Mouse (Mus musculus) limb, embryonic 12.5 days (tissue): ENCODE data around the gene Entpd1. TPM values are rescaled to one million over a fixed set of nuclear protein-coding genes. Genes with fewer than 3 reads are reported as not detected.
"Not testable (repeated sequence)": the region's sequence is repeated elsewhere in the genome, so short reads cannot be mapped to it uniquely, and the experiment has no call there.

ENCODE experiments used
- ATAC-seq: fragments of 200-750 bp; cut with Nextera tagmentation; 2 replicates; pipeline ENCODE4 v1.8.0; 2017; ENCODE audit warnings: low read depth, moderate TSS enrichment; ENCODE audit not compliant: insufficient number of reproducible peaks, insufficient read depth, low FRiP score, low TSS enrichment
- H3K27ac ChIP-seq: fragments of 300-500 bp; sonication (generic); 2 replicates; pipeline ENCODE4 v1.5.1; 2016; ENCODE audit warnings: mild to moderate bottlenecking, moderate library complexity
- H3K27me3 ChIP-seq: fragments of 300-500 bp; sonication (generic); 2 replicates; pipeline ENCODE4 v1.6.1; 2016; ENCODE audit warnings: mild to moderate bottlenecking, moderate library complexity
- H3K36me3 ChIP-seq: fragments of 300-500 bp; sonication (generic); 2 replicates; pipeline ENCODE4 v1.6.1; 2016; ENCODE audit warnings: mild to moderate bottlenecking, moderate library complexity
- H3K4me1 ChIP-seq: fragments of 300-500 bp; sonication (generic); replicated peaks from 2 replicates; pipeline ENCODE4 v1.6.1; 2016
- H3K4me2 ChIP-seq: fragments of 300-500 bp; sonication (generic); 2 replicates; pipeline ENCODE4 v1.6.1; 2016; ENCODE audit warnings: mild to moderate bottlenecking, moderate library complexity
- H3K4me3 ChIP-seq: fragments of 300-500 bp; sonication (generic); replicated peaks from 2 replicates; pipeline ENCODE4 v1.5.1; 2016; ENCODE audit warnings: mild to moderate bottlenecking
- H3K9ac ChIP-seq: fragments of 300-500 bp; sonication (generic); replicated peaks from 2 replicates; pipeline ENCODE4 v1.6.1; 2016; ENCODE audit warnings: mild to moderate bottlenecking, moderate library complexity
- H3K9me3 ChIP-seq: fragments of 300-500 bp; sonication (generic); 2 replicates; pipeline ENCODE4 v1.6.1; 2016; ENCODE audit warnings: mild to moderate bottlenecking, moderate library complexity
- WGBS: fragments of 180-500 bp; shearing (Covaris S2); methylation state at CpG from one replicate; pipeline ENCODE4 v1.1.7; 2016; 5-methylcytosine and 5-hydroxymethylcytosine counted together
- polyA plus RNA-seq: library from polyadenylated mRNA; unstranded; fragments of >200 nt; fragmentation: Nextera tagmentation; extraction: Ambion mirVana; gene quantifications from 2 replicates; pipeline ENCODE4 v1.2.1, GENCODE M21; 2016

Gene Entpd1
- polyA plus RNA-seq, 1 experiment from 2014 or later, result 6.5 TPM

DNA sequence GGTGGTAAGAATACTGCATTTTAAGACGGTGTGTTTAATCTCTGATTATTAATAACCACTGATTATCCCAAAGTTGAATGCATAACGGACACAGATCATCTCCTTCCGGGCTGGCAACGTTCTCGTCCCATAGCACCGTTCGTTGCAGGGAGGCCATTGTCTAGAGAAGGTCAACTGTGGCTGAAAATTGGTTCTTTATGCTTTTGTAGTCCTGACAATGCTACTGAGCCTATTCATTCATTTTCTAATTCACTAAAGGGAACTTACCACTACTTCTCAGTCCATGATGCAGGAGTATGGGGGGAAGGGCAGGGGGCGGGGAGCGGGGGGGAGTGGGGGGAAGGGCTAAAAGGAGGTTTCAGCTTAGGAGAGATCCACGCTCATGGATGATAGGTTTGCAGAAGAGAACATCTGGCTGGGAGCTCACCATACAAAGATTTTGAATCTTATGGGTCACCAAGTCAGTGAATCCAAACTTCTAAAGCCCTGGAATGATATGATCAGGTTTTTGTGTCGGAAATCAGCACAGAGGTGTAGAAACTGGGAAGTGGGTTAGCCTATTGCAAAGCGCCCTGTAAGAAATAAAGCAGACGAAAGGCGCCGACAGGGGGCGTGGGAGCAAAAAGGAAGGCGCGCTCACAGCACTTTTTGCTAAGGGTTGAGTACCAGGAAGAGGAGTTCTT is 23.2 kb upstream of the Entpd1 start:
- Histone ChIP-seq H3K4me2 (peak overlapping the region; percentile 73), H3K9me3 (0 out of 2 replicates have a peak, but pooled peaks cover 3% of the 10 kb centered on the region), H3K4me3 (peak overlapping the region; percentile 81), H3K4me1 (peaks cover 14% of the 10 kb centered on the region), H3K27ac (peak overlapping the region; percentile 67), H3K36me3 (peaks cover 3% of the 10 kb centered on the region; the same call in 1 of the 2 replicates), H3K9ac (peak overlapping the region; percentile 72), H3K27me3 (no peaks in the 10 kb centered on the region; the same call in 1 of the 2 replicates)
- under 1% methylated on average over 18 of the region's 18 CpGs for WGBS
- peak; percentile 48; the same call in 1 of the 2 replicates for ATAC-seq

DNA sequence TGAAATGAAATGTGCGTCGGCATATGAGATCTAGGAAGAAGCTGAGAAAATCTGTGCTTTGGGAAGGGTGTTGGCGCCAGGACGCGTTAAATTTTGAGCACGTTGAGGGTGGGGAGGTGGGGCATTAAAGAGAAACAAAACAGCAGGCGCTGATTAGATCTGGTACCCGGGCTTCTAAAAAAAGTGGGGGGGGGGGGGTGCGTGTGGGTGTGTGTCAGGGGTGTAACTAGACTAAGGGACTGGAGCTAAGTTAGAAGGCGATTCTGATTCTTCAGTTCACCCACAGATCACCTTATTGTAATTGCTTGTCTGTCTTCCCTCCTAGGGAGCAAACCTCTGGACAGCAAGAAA is 22.7 kb upstream of the Entpd1 start:
- H3K27me3 ChIP-seq, result no peaks in the 10 kb centered on the region; the same call in 1 of the 2 replicates
- under 1% methylated on average over 10 of the region's 10 CpGs for WGBS
- no peak; the same call in 1 of the 2 replicates for ATAC-seq

DNA sequence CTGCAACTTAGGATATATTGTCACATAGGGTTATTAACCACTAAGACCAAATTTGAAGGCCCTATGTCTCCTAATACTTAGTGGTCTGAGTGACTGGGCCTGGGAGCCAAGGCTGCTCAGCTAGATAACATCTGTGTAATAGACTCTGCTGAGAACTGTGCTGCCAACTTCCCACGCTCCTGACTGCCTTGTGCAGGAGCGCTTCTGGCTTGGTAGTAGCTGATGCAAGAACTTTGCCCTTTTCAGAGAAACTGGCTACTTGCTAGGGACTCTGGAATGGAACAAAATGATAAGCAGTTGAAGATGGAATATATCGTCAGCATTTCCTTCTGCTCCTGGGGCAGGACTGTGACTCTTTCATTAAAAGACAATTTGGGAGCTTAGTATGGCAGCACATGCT is 16.9 kb upstream of the Entpd1 start:
- Histone ChIP-seq H3K27ac (no peak overlapping the region), H3K4me3 (no peak overlapping the region), H3K9me3 (0 out of 2 replicates have a peak, but pooled peaks cover 3% of the 10 kb centered on the region), H3K4me2 (no peak overlapping the region), H3K9ac (no peak overlapping the region), H3K36me3 (peaks cover 20% of the 10 kb centered on the region), H3K4me1 (no peaks in the 10 kb centered on the region), H3K27me3 (no peaks in the 10 kb centered on the region)
- WGBS, result 96% methylated on average over 3 of the region's 3 CpGs
- no peak for ATAC-seq

More for the DNA sequence above, 22.7 kb upstream of the Entpd1 start:
- Histone ChIP-seq H3K9ac (peak overlapping the region; percentile 72), H3K36me3 (no peaks in the 10 kb centered on the region; the same call in 1 of the 2 replicates), H3K4me2 (peak overlapping the region; percentile 73), H3K4me3 (peak overlapping the region; percentile 81), H3K9me3 (0 out of 2 replicates have a peak, but pooled peaks cover 3% of the 10 kb centered on the region), H3K4me1 (peaks cover 14% of the 10 kb centered on the region), H3K27ac (peak overlapping the region; percentile 67)

DNA sequence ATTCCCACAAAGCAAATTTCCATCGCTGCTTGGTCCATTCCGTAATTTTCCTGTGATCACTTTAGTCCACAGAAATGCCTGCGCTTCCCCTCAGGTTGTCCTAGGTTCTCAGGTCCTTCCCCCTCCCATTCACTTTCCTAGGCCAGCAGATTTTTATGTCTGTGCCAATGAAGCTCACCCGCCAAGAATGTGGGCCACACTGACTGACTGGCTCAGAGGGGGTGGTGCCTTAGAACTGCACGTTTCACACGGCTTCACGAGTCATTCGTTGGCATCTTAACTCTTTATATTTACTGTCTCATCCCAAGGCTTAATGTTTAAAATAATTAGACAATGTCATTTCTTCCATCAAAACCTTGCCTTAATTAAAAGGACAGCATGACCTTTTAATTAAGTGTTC is 16.3 kb upstream of the Entpd1 start:
- no peak overlapping the region for H3K4me2 ChIP-seq
- no peak overlapping the region for H3K9ac ChIP-seq
- peaks cover 20% of the 10 kb centered on the region for H3K36me3 ChIP-seq
- ATAC-seq, result no peak
- H3K27me3 ChIP-seq, result no peaks in the 10 kb centered on the region
- H3K4me3 ChIP-seq, result no peak overlapping the region
- WGBS, result 77% methylated on average over 8 of the region's 8 CpGs
- no peak overlapping the region for H3K27ac ChIP-seq
- H3K4me1 ChIP-seq, result no peaks in the 10 kb centered on the region
- H3K9me3 ChIP-seq, result 0 out of 2 replicates have a peak, but pooled peaks cover 3% of the 10 kb centered on the region

DNA sequence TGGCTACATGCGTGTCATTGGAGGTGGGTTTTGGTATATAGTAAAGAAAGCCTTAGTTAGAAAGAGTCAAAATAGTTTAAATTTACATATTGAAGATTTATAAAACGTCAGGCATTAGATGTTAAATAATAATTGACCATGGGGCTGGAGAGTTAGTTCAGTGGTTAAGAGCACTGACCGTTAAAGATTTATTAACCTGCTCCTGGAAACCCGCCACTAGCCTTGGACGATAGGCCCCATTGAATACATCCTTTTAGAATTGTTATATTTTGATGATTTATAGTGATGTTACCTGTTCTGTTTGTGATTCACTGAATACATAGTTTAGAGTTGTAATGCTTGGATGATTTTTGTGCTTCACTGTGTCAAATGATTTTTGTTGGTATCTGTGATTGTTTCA is 11.3 kb upstream of the Entpd1 start:
- H3K36me3 ChIP-seq, result peaks cover 36% of the 10 kb centered on the region
- not testable (repeated sequence) for H3K9me3 ChIP-seq, H3K4me3 ChIP-seq, H3K4me2 ChIP-seq, H3K27me3 ChIP-seq, H3K4me1 ChIP-seq, H3K27ac ChIP-seq, ATAC-seq, H3K9ac ChIP-seq
- 92% methylated on average over 5 of the region's 5 CpGs for WGBS

DNA sequence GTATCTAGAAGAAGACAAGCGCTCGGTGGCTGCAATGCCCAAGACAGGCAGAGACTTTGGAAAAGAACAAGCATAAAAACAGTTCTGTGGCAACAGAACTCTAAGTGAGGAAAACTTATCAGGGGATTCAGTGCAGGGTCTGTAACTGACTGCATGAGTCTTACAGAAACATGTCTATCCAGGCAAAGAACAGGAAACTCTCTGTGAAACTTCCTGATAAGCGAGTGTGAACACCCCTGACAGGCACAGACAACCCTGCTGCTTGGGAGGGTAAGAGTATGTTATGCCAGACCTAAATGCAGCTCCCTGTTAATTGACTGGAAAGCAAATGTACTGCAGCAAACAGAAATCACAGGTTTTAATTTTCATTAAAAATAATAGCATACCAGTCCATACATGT is 10.3 kb upstream of the Entpd1 start:
- H3K4me2 ChIP-seq, result no peak overlapping the region
- no peak overlapping the region for H3K27ac ChIP-seq
- H3K36me3 ChIP-seq, result peaks cover 42% of the 10 kb centered on the region
- WGBS, result 82% methylated on average over 3 of the region's 3 CpGs
- ATAC-seq, result no peak
- H3K4me3 ChIP-seq, result no peak overlapping the region
- no peak overlapping the region for H3K9ac ChIP-seq
- no peaks in the 10 kb centered on the region for H3K27me3 ChIP-seq
- no peaks in the 10 kb centered on the region for H3K9me3 ChIP-seq
- no peaks in the 10 kb centered on the region for H3K4me1 ChIP-seq

DNA sequence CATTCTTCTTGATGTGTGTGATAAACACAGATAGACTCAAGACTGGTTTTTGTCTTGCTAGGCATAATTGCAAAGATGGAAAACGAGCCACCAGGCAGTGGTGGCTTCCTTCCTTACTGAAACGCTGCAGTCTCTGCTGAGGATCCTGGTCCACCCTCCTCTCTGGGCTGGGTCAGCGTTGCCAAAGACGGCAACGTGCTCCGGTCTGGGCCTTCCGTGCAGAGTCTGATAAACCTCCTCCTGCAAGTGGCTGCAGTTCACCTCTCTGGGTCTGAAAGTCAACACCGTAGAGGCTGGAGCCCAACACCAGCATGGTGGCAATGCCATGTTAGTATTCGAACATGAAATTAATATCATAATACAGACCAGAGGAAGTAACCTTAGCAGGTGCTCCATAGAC is 7.0 kb upstream of the Entpd1 start:
- H3K4me2 ChIP-seq, result no peak overlapping the region
- no peak overlapping the region for H3K4me3 ChIP-seq
- H3K4me1 ChIP-seq, result no peaks in the 10 kb centered on the region
- 94% methylated on average over 9 of the region's 9 CpGs for WGBS
- H3K36me3 ChIP-seq, result peaks cover 58% of the 10 kb centered on the region
- no peaks in the 10 kb centered on the region for H3K9me3 ChIP-seq
- no peaks in the 10 kb centered on the region for H3K27me3 ChIP-seq
- no peak overlapping the region for H3K27ac ChIP-seq
- no peak overlapping the region for H3K9ac ChIP-seq
- ATAC-seq, result no peak

DNA sequence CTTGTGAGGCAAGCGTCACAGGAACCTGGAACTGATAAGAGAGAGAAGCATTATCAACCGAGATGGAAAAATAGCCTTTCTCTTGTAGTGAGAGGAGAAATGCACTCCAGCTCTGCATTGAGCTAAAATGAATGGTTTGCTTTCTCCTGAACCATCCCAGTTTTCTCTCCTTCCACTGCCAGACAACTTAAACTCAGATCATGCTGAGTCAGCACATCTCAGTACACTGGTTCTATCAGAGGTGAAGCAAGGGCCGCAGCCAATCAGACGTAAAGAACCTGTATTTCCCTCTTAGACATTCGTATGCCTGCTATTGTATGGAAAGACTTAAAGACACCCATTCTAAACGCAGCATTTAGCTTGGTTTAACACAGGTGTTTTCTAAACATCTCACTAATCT is 4.5 kb upstream of the Entpd1 start:
- H3K9me3 ChIP-seq, result no peaks in the 10 kb centered on the region
- no peak overlapping the region for H3K9ac ChIP-seq
- H3K4me2 ChIP-seq, result no peak overlapping the region
- no peak for ATAC-seq
- no peak overlapping the region for H3K4me3 ChIP-seq
- peaks cover 5% of the 10 kb centered on the region for H3K4me1 ChIP-seq
- peaks cover 51% of the 10 kb centered on the region for H3K36me3 ChIP-seq
- no peak overlapping the region for H3K27ac ChIP-seq
- H3K27me3 ChIP-seq, result no peaks in the 10 kb centered on the region
- 91% methylated on average over 6 of the region's 6 CpGs for WGBS

DNA sequence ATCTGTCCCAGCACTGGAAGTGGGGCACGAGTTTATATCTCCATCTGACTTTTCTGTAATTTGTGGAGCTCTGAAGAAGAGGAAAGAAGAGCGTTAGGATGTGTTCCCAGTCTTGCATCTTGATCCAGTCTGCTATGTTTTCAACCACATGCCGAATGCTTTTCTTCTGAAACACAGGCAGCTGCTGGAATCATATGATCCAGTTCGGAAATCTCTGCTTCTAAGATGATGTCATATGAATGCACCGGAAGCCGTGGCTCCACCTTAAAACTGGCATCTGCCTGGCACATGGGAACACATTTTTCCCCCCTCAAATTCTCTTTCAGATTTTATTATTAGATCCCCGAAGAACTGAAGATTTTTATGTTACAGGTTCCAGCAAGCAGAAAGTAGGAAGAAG is 2.6 kb downstream of the Entpd1 start:
- no peaks in the 10 kb centered on the region for H3K9me3 ChIP-seq
- 74% methylated on average over 7 of the region's 7 CpGs for WGBS

DNA sequence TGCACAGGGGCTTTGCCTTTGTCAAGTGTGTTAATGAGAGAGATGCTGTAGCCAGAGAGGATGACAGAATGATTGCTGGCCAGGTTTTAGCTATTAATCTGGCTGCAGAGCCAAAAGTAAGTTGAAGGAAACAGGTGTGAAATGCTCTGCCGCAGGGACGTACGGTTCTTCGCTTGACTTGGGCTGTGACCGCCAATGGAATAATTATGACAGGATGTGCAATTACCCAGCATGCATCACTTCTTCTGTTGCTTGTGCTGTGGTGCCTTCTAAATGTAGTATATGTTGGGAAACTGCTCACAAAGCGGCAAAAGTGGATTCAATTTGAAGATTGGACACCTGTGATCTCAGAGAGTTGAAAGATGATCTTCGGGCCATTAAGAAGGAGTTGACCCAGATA is 3.9 kb downstream of the Entpd1 start:
- no peak overlapping the region for H3K4me2 ChIP-seq
- peaks cover 5% of the 10 kb centered on the region for H3K4me1 ChIP-seq
- ATAC-seq, result no peak
- no peak overlapping the region for H3K27ac ChIP-seq
- WGBS, result 68% methylated on average over 7 of the region's 7 CpGs
- H3K4me3 ChIP-seq, result no peak overlapping the region
- H3K36me3 ChIP-seq, result no peaks in the 10 kb centered on the region
- H3K9ac ChIP-seq, result no peak overlapping the region
- H3K9me3 ChIP-seq, result no peaks in the 10 kb centered on the region; the same call in 1 of the 2 replicates
- 0 out of 2 replicates have a peak, but pooled peaks cover under 1% of the 10 kb centered on the region for H3K27me3 ChIP-seq

More for the DNA sequence above, 2.6 kb downstream of the Entpd1 start:
- H3K4me2 ChIP-seq, result no peak overlapping the region
- no peak overlapping the region for H3K27ac ChIP-seq
- no peak overlapping the region for H3K9ac ChIP-seq
- peaks cover 5% of the 10 kb centered on the region for H3K4me1 ChIP-seq
- H3K27me3 ChIP-seq, result no peaks in the 10 kb centered on the region
- ATAC-seq, result no peak
- H3K36me3 ChIP-seq, result no peaks in the 10 kb centered on the region; the same call in 1 of the 2 replicates
- H3K4me3 ChIP-seq, result no peak overlapping the region

DNA sequence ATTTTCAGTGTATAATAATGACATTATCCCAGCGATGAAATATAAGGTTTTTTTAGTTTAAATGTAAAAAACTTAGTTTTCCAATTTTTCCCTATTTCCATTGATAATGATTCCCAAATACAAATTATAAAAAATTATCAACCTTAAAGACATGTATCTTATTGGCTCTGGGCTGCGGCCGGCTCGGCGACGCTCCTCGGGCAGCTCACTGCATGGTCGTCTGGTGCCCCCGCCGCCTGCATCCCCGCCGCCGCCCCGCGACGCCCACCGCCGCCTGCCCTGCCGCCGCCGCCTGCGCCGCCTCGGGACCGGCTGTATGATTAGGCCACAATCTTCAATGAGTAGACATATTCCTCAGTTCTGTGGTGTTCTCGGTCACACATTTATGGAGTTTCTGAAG is 9.4 kb downstream of the Entpd1 start:
- not testable (repeated sequence) for H3K9me3 ChIP-seq, H3K9ac ChIP-seq, H3K4me1 ChIP-seq, H3K36me3 ChIP-seq, ATAC-seq, H3K4me2 ChIP-seq, H3K4me3 ChIP-seq, H3K27me3 ChIP-seq, H3K27ac ChIP-seq
- WGBS, result 32% methylated on average over 11 of the region's 26 CpGs

DNA sequence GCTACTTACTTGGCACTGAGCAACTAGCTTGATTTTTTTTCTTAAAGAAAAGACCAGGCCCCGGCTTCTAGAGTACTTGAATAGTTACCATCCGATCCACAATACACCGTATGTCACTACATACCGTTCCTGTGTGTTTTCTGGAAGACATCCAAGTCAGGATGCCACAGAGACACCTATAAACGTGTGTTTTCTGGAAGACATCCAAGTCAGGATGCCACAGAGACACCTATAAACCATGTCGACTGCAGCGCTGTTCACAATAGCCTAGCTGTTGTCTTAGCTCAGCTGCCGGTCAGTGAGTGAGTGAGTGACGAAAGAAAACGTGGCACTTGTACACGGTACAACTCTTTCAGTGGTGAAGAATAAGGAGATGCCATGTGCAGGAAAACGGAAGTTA is 13.8 kb downstream of the Entpd1 start:
- Histone ChIP-seq H3K4me3 (no peak overlapping the region), H3K27ac (no peak overlapping the region), H3K27me3 (0 out of 2 replicates have a peak, but pooled peaks cover 3% of the 10 kb centered on the region), H3K9me3 (no peaks in the 10 kb centered on the region), H3K4me2 (no peak overlapping the region), H3K9ac (no peak overlapping the region), H3K4me1 (no peaks in the 10 kb centered on the region), H3K36me3 (no peaks in the 10 kb centered on the region)
- 57% methylated on average over 12 of the region's 12 CpGs for WGBS
- no peak for ATAC-seq
